In the genomic region with DNA sequence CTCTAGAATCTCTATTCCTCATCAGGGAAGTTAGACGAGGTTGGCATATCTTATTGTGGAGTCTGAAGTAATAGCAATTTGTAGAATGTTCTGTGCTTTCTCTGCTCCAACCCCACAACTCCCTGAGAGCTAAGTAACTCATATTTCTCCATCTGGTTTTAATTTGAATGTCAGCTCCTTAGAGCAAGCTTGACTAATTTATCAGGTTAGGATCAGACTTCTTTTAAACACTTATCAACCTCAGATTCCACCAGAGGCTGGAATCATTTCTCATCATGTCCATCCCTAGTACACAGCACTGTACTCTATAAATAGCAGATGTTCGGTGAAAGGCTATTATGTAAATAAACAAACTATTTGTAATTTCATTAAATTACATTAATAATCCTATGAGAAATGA, we compare ENCODE assay signal across 16 mouse cellular contexts.
"Had no signal": no experiment of that assay in that cellular context is flagged by ENCODE, and none has a peak within 500 bp of the region (broad histone marks: within the 10 kb centered on the region; RNA-seq: fewer than 3 reads in every experiment).

No protein-coding gene starts in this region.

- H3K4me3 ChIP-seq: limb, embryonic 12.5 days; midbrain, embryonic 10.5 days; neural tube, embryonic 12.5 days; stomach, embryonic 15.5 days had no signal

- H3K4me2 ChIP-seq: limb, embryonic 12.5 days; neural tube, embryonic 12.5 days; stomach, embryonic 15.5 days had no signal

- H3K4me1 ChIP-seq: limb, embryonic 12.5 days; midbrain, embryonic 10.5 days; neural tube, embryonic 12.5 days; stomach, embryonic 15.5 days had no signal

- H3K9ac ChIP-seq: limb, embryonic 12.5 days; liver, embryonic 14.5 days; neural tube, embryonic 12.5 days; stomach, embryonic 15.5 days had no signal

- H3K36me3 ChIP-seq: limb, embryonic 12.5 days; midbrain, embryonic 10.5 days; neural tube, embryonic 12.5 days; stomach, embryonic 15.5 days had no signal

- H3K27me3 ChIP-seq: limb, embryonic 12.5 days; neural tube, embryonic 12.5 days; stomach, embryonic 15.5 days had no signal

- DNase-seq: kidney, adult 8-10 months; kidney, postnatal 25 days; layer of hippocampus, adult 9-11 months; layer of hippocampus, postnatal 36 days; liver; lung, adult 18-20 months; midbrain, embryonic 14.5 days; right cerebral cortex, postnatal 4 days; spleen, adult 18-20 months; thymus, adult 2 months; thymus, postnatal 25 days had no signal

- H3K9me3 ChIP-seq: limb, embryonic 12.5 days; midbrain, embryonic 10.5 days; neural tube, embryonic 12.5 days; stomach, embryonic 15.5 days had no signal

- H3K27ac ChIP-seq: limb, embryonic 12.5 days; liver, embryonic 14.5 days; midbrain, embryonic 10.5 days; neural tube, embryonic 12.5 days; stomach, embryonic 15.5 days had no signal
